Mouse (Mus musculus): ENCODE data around the gene Tgfbi. TPM values are rescaled to one million over a fixed set of nuclear protein-coding genes. Genes with fewer than 3 reads are reported as not detected.

Gene Tgfbi
- polyA plus RNA-seq, 1 experiment, result 50.8 TPM

DNA sequence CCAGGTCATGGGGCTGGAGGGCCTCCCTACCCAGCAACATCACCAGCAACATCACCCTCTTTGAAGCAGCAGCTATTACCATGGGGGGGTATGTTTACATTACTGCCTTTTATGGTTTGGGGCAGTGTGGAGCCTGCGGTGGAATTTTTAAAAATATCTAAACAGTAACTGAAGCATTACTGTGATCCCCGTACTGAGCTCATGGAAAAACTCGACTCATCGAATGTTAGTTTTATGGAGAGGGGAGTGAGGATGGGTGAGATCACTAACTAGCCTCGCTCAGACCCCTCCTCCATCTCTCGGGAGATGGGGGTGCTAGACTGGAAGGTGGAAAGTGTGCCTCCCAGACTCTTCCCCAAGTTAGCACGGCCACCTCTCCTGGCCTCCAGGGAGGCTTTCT, 2.1 kb upstream of the Tgfbi start:
- no peak for DNase-seq
- WGBS, result 37% methylated on average over 7 of the region's 7 CpGs
- H3K4me1 ChIP-seq (ENCODE audit: control insufficient read depth, insufficient read depth, low read length), result peaks cover 8% of the 10 kb centered on the region
- H3K4me3 ChIP-seq (replicated peaks; ENCODE audit: extremely low read depth, low read depth, low read length), result no peak overlapping the region
- TF ChIP-seq CTCF (IDR thresholded peaks at IDR 0.05; ENCODE audit: insufficient read depth, low read length), result no peak
- TF ChIP-seq POLR2A (IDR thresholded peaks at IDR 0.05; ENCODE audit: borderline replicate concordance, extremely low read depth, low read depth, low read length), result no peak

- H3K4me1 ChIP-seq (ENCODE audit: control insufficient read depth, insufficient read depth, low read length), result peaks cover 12% of the 10 kb centered on the region
- H3K4me3 ChIP-seq (replicated peaks; ENCODE audit: extremely low read depth, low read depth, low read length), result no peak overlapping the region
- DNase-seq, result no peak
- 72% methylated on average over 4 of the region's 4 CpGs for WGBS
- TF ChIP-seq CTCF (IDR thresholded peaks at IDR 0.05; ENCODE audit: insufficient read depth, low read length) (no peak), POLR2A (IDR thresholded peaks at IDR 0.05; ENCODE audit: borderline replicate concordance, extremely low read depth, low read depth, low read length) (no peak)
Observed at GRCm38 (mm10) chr13:56607846-56608245, 1.5 kb upstream of the Tgfbi start.

DNA sequence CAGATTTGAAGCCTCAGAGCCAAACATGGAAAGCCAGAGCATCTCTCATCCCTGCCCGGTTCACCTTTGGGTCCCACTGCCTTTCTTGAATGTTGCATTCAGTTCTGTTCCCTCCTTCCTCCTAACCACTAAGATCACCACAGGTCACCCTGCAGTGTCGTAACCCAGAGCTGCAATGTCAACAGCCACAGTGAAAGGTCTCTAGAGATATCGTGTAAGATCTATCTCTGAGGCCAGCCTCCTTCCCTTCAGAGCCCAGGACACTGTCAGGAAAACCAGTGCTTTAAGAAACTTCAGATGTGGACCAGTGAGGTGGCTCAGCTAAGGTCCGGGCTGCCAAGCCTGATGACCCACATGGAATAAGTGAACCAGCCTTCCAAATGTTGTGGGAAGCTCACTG, 1.8 kb downstream of the Tgfbi start:
- WGBS, result 72% methylated on average over 4 of the region's 4 CpGs
- Histone ChIP-seq H3K4me1 (ENCODE audit: control insufficient read depth, insufficient read depth, low read length) (peaks cover 19% of the 10 kb centered on the region), H3K4me3 (replicated peaks; ENCODE audit: extremely low read depth, low read depth, low read length) (no peak overlapping the region)
- no peak for DNase-seq
- no peak for TF ChIP-seq POLR2A (IDR thresholded peaks at IDR 0.05; ENCODE audit: borderline replicate concordance, extremely low read depth, low read depth, low read length)
- no peak for TF ChIP-seq CTCF (IDR thresholded peaks at IDR 0.05; ENCODE audit: insufficient read depth, low read length)

GRCm38 (mm10) chr13:56611741-56612140, 2.4 kb downstream of the Tgfbi start:
- Histone ChIP-seq H3K4me3 (replicated peaks; ENCODE audit: extremely low read depth, low read depth, low read length) (no peak overlapping the region), H3K4me1 (ENCODE audit: control insufficient read depth, insufficient read depth, low read length) (peaks cover 20% of the 10 kb centered on the region)
- TF ChIP-seq POLR2A (IDR thresholded peaks at IDR 0.05; ENCODE audit: borderline replicate concordance, extremely low read depth, low read depth, low read length) (no peak), CTCF (IDR thresholded peaks at IDR 0.05; ENCODE audit: insufficient read depth, low read length) (no peak)
- no peak for DNase-seq
- 51% methylated on average over 3 of the region's 3 CpGs for WGBS

DNA sequence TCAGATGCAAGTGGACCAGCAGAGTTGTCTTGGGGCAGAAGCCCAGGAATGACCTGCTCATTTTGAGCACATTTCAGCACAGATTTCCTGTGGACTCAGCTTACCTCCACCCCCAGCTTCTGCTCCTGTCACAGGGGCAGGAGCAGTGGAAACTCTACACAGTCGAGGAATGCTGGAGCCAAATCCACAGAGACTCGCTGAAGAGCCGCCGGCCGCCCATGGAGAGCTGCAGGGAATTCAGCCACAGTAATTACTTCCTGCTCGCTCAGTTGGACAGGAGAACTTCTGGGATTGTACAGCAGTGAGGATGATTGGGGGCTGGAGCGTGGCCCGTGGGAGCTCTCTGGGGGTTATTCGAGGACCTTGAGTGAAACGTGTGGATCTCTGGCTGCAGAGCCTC, 3.0 kb downstream of the Tgfbi start:
- DNase-seq, result no peak
- no peak overlapping the region for H3K4me3 ChIP-seq (replicated peaks; ENCODE audit: extremely low read depth, low read depth, low read length)
- TF ChIP-seq POLR2A (IDR thresholded peaks at IDR 0.05; ENCODE audit: borderline replicate concordance, extremely low read depth, low read depth, low read length) (no peak), CTCF (IDR thresholded peaks at IDR 0.05; ENCODE audit: insufficient read depth, low read length) (no peak)
- WGBS, result 29% methylated on average over 10 of the region's 10 CpGs
- H3K4me1 ChIP-seq (ENCODE audit: control insufficient read depth, insufficient read depth, low read length), result peaks cover 20% of the 10 kb centered on the region

DNA sequence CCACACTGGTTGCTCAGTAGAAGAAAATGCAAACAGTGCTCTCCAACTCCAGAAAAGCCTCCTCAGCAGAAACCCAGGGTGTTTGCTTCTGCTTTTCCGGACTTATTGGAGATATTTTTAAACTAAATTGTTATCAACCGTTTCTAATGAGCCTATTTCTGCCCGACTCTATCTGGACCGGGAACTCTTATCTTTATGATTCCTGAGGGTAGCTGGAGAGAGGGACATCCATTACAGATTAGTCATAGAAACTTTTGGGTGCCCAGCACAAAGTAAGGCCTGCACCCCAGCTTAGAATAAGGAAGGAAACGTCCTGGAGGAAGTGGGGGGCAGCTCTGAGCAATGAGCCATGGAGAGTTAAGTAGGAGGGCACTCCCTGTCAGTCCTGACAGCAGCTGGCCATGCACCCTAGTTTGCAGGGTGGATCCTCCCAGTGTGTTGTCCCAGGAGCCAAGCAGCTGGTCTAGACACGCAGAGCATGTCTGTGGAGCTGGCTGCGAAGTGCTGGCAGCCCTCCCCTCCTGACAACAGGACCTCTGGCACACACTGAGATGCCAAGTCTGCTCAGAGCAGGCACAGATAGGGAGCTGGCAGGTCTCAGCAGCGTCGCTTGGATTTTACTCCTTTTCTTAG, 4.2 kb downstream of the Tgfbi start:
- no peak for DNase-seq
- no peak overlapping the region for H3K4me3 ChIP-seq (replicated peaks; ENCODE audit: extremely low read depth, low read depth, low read length)
- peaks cover 20% of the 10 kb centered on the region for H3K4me1 ChIP-seq (ENCODE audit: control insufficient read depth, insufficient read depth, low read length)
- 14% methylated on average over 9 of the region's 9 CpGs for WGBS
- TF ChIP-seq CTCF (IDR thresholded peaks at IDR 0.05; ENCODE audit: insufficient read depth, low read length) (no peak), POLR2A (IDR thresholded peaks at IDR 0.05; ENCODE audit: borderline replicate concordance, extremely low read depth, low read depth, low read length) (no peak)

- no peak overlapping the region for H3K4me3 ChIP-seq (replicated peaks; ENCODE audit: extremely low read depth, low read depth, low read length)
- TF ChIP-seq POLR2A (IDR thresholded peaks at IDR 0.05; ENCODE audit: borderline replicate concordance, extremely low read depth, low read depth, low read length) (no peak), CTCF (IDR thresholded peaks at IDR 0.05; ENCODE audit: insufficient read depth, low read length) (no peak)
- WGBS, result 46% methylated on average over 3 of the region's 3 CpGs
Observed at GRCm38 (mm10) chr13:56614768-56615167, 5.4 kb downstream of the Tgfbi start.

DNA sequence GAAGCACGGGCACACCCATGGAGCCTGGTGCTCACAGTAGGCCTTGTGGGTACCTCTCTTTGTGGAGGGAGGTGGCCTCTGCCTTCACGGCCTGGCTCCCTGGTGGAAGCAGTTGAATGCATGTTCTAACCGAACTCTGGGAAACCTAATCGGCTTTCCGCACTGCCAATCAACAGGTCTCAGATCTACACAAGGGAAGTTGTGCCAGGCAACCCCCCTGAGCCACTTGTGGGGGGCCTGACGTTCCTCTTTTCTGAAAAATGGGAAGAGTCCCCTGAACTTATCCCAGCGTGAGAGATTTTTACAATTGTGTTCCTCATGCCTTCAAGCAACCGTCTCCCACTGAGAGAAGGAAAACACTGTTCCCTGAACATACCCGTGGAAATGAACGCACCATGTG, 5.9 kb downstream of the Tgfbi start:
- no peak for TF ChIP-seq POLR2A (IDR thresholded peaks at IDR 0.05; ENCODE audit: borderline replicate concordance, extremely low read depth, low read depth, low read length)
- no peak for TF ChIP-seq CTCF (IDR thresholded peaks at IDR 0.05; ENCODE audit: insufficient read depth, low read length)
- WGBS, result 79% methylated on average over 10 of the region's 10 CpGs
- Histone ChIP-seq H3K4me1 (ENCODE audit: control insufficient read depth, insufficient read depth, low read length) (peaks cover 13% of the 10 kb centered on the region; the same call in 1 of the 2 replicates), H3K4me3 (replicated peaks; ENCODE audit: extremely low read depth, low read depth, low read length) (no peak overlapping the region)
- DNase-seq, result no peak

More at GRCm38 (mm10) chr13:56614768-56615167, 5.4 kb downstream of the Tgfbi start:
- peaks cover 13% of the 10 kb centered on the region; the same call in 1 of the 2 replicates for H3K4me1 ChIP-seq (ENCODE audit: control insufficient read depth, insufficient read depth, low read length)
- no peak for DNase-seq

DNA sequence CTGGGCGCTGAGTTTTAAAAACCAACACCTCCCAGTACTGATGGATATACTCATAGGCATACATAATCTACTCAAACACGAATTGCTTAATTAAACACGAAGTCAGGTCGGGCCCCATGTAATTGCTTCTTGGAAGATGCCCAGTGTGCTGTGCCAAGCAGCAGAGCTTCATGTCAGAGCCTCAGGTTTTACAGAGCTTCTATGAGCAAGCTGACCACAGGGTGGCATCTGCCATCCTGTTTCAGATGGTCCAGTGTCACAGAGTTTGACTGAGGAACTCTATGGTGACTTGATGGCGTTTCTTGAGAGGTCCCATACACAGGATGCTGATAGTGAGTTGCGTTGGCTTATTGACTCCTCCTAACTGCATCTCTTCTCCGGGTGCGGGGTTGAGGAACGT, 6.5 kb downstream of the Tgfbi start:
- TF ChIP-seq POLR2A (IDR thresholded peaks at IDR 0.05; ENCODE audit: borderline replicate concordance, extremely low read depth, low read depth, low read length) (no peak), CTCF (IDR thresholded peaks at IDR 0.05; ENCODE audit: insufficient read depth, low read length) (peak; percentile 18; the same call in 1 of the 2 replicates)
- H3K4me3 ChIP-seq (replicated peaks; ENCODE audit: extremely low read depth, low read depth, low read length), result no peak overlapping the region
- no peak for DNase-seq
- 44% methylated on average over 9 of the region's 9 CpGs for WGBS
- peaks cover 13% of the 10 kb centered on the region; the same call in 1 of the 2 replicates for H3K4me1 ChIP-seq (ENCODE audit: control insufficient read depth, insufficient read depth, low read length)

DNA sequence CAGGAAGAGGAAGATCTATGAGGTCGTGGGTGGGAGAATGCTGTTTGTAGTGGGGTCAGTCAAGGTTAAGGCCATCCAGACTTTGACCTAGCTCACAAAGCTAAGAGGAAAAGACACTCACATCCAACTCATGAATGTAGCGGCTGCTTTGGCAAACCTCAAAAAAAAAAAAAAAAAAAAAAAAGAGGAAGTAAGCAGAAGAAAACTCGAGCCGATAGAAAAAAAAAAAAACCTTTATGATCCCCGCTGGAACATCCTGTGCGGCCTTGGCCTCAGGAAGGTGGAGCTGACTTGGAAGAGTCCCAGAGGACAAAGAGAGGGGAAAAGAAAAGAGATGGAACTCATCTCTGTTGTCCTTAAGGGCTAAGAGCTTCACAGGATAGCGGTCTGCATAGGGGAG, 7.1 kb downstream of the Tgfbi start:
- H3K4me3 ChIP-seq (replicated peaks; ENCODE audit: extremely low read depth, low read depth, low read length), result no peak overlapping the region
- TF ChIP-seq POLR2A (IDR thresholded peaks at IDR 0.05; ENCODE audit: borderline replicate concordance, extremely low read depth, low read depth, low read length) (no peak), CTCF (IDR thresholded peaks at IDR 0.05; ENCODE audit: insufficient read depth, low read length) (no peak)
- peaks cover 13% of the 10 kb centered on the region; the same call in 1 of the 2 replicates for H3K4me1 ChIP-seq (ENCODE audit: control insufficient read depth, insufficient read depth, low read length)
- 29% methylated on average over 7 of the region's 7 CpGs for WGBS
- DNase-seq, result no peak
